Mouse (Mus musculus) brain, embryonic 14.5 days (tissue): ENCODE data around the gene Ptpra.

Experiments used
- CTCF ChIP-seq: fragments of 200-500 bp; IDR thresholded peaks from 2 replicates; pipeline ENCODE4 v1.5.1; 2012; ENCODE audit warnings: inconsistent platforms, mild to moderate bottlenecking, moderate library complexity, borderline replicate concordance; ENCODE audit not compliant: insufficient read depth, insufficient read length; ENCODE audit errors: extremely low read depth
- POLR2A ChIP-seq: fragments of 200-500 bp; IDR thresholded peaks from 2 replicates; pipeline ENCODE4 v1.6.1; 2012; ENCODE audit warnings: mild to moderate bottlenecking, inconsistent platforms, borderline replicate concordance; ENCODE audit not compliant: poor library complexity, insufficient read depth, insufficient read length, severe bottlenecking; ENCODE audit errors: extremely low read depth

DNA sequence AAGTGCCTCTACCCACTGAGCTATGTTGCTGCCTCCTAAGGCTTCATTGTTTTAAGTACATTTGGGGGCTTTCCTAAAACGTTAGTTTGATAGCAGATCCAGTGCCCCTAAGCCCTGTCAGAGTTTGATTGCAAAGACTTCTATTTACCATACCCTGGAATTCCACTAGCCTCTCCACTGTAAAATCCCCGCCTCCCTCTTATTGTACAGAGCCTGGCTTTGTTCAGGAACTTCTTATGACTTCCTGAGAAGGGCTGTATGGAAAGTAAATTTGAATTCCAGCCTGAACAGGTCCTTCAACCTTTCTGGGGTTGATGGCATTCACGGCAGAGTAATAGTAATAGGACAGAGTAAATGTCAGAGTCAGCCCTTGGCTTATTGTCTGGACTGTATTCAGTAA lies 86.8 kb downstream of the Ptpra start:
- TF ChIP-seq CTCF (no peak), POLR2A (no peak)
